Mouse (Mus musculus): ENCODE data around the gene Sys1.

Gene Sys1

DNA sequence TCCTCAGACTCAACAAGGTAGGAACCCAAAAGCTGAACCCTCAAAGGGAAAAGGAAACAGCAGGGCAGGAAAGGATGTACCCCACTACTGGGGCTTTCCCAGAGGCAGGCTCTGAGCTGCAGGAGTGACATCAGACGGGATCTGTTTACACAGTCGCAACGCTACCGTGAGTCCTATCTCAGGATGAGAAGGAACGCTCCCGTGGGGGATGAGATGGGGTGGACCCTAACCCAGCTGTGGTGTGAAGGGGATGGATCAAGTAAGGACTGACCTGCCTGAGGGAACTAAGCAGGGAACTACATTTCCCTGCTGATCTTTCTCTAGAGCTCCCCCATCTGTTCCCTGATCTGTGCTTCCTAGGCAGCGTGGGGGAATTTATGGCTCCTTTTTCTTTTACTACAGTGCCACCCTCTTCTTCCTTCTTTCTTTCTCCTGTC lies at the start of gene Sys1:
Sys1 (plus strand) TSS at position 101 of the 437 bp plus-strand sequence.
- no peak for DNase-seq

GRCm38 (mm10) chr2:164407708-164408107 lies 49.1 kb upstream of the Sys1 start:
- peak; percentile 85 to 87 for DNase-seq

DNA sequence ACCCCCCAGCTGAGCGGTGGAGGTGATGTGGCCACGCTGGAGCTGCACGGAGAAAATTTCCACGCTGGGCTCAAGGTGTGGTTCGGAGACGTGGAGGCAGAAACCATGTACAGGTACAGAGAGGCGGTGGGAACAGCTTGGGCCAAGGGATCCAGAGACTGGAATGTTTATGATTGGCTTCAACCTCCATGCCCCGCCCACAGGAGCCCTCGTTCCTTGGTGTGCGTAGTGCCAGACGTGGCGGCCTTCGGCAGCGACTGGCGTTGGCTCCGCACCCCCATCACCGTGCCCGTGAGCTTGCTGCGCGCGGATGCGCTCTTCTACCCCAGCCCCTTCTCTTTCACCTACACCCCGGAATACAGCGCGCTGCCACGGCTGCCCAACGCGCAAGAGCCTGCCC lies 42.6 kb upstream of the Sys1 start:
- no peak for DNase-seq

DNA sequence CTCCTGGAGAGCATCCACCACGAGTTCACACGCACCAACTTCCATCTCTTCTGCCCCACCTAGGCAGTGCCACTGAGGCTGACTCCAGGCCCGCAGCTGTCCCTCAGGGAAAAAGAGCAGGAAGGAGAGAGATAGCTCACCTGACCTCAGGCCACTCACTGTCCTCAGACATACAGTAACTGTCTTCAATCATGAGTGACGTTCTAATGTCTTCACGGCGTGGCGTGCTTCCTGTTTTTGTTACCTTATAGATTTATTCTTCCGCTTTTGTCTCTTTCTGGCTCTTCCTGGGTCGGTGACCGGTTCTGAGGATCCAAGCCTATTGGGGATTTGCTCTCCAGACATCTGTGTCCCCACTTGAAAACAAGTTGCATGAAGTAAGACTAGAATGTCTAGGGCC lies 42.2 kb upstream of the Sys1 start:
- no peak for DNase-seq

- peak; percentile 59 to 63 for DNase-seq
Measured at GRCm38 (mm10) chr2:164417198-164417597, 39.6 kb upstream of the Sys1 start.

DNA sequence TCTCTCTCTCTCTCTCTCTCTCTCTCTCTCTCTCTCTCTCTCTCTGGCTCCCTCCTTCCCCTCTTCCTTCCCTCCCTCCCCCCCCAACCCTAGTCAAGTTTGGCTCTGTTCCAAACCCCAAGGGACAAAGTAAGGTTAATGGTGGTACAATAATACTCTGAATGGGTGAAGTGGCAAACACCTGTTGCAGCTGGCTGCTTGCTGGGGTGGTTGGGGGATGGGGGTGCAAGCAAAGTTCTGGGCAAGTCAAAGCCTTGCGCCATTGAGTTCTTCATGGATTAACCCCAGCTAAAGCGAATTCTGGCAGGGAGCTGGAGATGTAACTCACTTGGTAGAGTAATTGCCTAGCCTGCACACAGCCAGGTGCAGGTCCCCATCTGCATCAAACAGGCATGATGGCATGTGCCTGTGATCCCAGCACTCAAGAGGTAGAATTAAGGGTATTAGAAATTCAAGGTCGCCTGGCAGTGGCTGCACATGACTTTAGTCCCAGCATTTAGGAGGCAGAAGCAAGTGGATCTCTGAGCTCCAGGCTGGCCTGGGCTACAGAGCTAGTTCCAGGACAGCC lies 38.4 kb upstream of the Sys1 start:
- no peak for DNase-seq

GRCm38 (mm10) chr2:164419489-164419888 lies 37.3 kb upstream of the Sys1 start:
- no peak for DNase-seq

- DNase-seq: no peak
Measured at GRCm38 (mm10) chr2:164421306-164421705, 35.5 kb upstream of the Sys1 start.

DNA sequence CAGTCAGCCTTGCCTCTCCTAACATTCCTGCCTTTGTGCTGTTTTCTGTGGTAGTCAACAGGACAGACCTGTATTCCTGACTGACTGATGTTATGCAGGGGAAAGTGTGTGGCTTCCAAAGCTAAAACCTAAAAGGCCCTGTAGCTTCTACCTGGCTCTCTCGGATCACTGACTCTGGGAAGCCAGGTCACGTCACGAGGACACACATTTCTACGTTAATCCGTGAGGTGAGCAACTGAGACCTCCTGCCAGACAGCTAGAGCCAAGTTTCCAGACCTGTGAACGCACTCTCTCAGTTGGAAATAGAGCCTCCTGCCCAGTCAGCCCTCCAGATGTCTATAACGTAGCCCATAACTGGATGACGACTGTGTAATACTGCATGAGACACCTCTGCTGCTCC lies 34.8 kb upstream of the Sys1 start:
- DNase-seq: no peak

DNA sequence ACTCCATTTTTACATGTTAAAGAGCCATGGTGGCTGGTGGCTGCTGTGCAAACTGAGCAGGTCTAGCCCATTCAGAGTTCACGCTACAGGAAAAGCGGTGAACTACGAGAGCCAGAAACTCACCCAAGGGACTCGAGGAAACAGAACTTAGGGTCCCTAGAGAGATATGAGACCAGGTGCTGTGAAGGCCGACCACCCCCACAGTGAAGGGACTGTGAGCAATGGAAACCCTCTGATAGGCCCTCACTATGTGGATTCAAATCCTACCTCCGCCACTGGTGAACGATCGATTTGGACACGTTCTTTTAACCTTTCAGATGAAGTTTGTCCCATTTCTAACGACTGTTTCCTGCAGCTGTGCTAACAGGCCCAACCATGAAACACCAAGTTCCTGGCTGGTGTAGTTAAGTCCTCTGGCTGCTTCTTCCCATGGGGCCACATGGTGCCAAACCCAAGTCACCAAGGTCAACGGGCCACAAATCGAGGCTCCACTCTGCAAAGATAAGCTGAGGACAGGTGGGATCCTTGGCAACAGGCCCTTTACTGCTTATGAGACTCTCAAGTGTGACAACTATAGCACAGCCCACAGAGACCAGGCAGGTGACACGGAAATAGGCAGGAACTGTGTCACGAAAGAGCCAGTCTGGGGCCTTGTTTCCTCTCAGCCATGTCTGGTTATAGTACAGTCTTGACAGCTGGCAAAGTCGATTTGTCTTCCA lies 33.9 kb upstream of the Sys1 start:
- no peak for DNase-seq

- DNase-seq: no peak
Measured at GRCm38 (mm10) chr2:164423464-164423863, 33.3 kb upstream of the Sys1 start.

DNA sequence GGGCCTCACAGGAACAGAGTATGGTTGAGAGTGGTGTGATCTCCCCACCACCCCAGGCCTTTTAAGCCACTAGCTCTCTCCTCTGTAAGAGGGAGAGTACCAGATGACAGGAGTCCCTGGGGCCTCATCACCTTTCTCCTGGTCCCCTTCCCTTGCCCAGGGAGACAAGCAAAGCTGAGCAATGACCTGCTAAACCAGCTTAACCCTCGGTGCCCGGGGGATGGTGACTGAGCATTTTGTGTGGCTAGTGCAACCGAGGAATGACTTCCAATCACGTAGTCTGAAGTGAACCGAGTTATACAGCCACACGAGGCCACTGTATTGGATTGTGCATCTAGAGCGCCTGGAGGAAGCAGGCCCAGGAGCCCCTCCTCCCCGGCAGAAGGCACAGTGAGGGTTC lies 32.4 kb upstream of the Sys1 start:
- DNase-seq: no peak

- peak; percentile 73 to 83 for DNase-seq
Measured at GRCm38 (mm10) chr2:164425401-164425800, 31.4 kb upstream of the Sys1 start.

DNA sequence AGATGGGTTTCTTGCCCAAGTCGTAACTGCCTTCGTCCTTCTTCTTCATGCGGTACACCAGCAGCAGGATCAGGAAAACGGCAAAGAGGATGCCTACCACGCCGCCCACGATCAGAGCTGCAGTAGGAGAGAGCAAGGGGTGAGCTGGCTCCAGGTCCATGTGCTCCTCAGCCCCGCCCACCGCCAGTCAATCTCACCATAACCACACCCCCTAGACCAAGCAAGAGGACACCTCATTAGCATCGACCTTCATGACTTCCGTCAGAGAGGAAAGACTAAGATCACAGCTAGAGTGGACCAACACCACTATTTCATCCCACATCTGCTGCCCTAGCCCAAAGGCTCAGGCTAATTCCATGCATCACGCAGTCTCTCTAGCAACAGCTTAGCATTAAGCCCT lies 30.6 kb upstream of the Sys1 start:
- DNase-seq: no peak

DNA sequence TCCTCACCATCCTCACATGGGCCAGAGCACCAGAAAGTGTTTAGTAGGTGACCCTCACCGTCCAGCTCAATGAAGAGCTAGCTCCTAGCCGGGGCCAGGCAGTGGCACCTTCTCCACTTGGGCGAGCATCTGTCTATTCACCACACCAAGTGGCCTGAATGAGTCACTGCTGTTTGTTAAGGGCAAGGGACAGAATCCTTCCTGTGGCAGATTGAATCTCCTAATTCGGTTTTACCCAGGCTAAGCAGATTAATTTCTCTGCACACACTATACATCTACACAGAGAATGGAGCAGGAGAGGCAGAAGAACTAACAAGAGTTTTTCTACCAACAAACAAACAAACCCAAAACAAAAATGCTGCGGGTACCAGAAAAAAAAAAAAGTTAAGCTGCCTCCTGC lies 29.8 kb upstream of the Sys1 start:
- DNase-seq: no peak

GRCm38 (mm10) chr2:164428451-164428850 lies 28.3 kb upstream of the Sys1 start:
- no peak for DNase-seq

DNA sequence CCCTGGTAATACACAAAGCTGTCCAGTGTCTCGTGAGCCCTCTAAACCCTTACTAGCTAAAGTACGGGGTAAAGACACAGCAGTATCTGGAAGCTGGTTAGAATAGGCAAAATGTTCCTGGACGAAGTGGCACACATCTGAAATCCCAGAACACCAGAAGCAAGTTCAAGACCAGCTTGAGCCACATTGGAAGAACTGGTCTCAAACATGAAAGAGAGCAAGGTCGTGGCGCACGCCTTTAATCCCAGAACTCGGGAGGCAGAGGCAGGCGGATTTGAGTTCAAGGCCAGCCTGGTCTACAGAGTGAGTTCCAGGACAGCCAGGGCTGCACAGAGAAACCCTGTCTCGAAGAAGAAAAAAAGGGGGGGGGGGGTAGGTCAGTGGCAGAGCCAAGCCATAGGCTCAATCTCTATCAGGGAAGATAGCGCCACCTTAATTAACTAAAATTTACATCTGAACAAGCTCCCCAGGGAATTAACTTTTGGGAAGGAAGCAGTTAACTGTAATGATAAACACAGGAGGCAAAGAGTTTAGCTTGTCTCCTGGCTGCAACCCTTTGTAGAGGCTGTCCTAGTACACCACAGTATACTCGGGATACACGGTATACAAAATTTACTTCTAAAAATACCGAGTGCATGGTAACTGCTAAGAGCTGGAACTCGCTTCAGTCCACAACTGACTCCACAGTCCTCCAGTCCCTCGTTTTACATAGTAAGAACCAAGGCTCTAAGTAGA lies 26.7 kb upstream of the Sys1 start:
- no peak for DNase-seq

- DNase-seq: no peak
Measured at GRCm38 (mm10) chr2:164430697-164431096, 26.1 kb upstream of the Sys1 start.

DNA sequence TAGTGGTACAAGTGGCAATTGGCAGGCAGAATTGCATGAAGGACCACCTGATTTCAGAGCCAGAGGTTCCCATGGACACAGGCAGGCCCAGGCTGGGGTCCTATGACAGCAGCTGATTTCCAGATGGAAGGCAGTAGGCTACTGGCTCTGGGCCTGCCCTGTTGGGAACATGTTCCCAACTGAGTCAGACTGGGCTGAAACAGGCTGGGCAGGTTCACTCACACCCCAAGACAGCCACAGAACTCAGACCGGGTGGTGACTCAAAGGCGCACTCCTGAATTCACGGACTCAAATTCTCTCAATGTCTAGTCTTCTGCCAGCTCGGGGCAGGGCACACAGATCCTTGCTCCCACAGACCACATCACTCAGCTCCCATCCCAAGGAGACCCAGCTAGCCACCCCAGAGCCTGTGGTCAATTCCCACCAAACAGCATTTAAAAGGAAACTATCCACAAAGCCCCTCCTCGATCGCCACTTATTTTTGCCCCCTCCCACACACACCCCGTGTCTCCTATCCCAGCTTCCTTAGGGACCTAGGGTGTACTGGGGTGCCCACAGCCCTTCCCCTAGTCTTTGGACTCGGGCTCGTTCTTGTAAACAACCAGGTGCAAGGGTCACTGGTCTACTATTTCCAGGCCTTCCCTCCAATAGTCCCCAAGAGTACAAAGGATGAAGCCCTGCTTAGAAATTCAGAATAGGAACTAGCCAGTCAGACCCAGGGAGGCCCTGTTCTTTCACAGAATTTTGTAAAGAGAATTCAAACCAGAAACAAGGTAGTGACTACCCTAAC lies 24.9 kb upstream of the Sys1 start:
- peak in 1 of 2 experiments; percentile 36 for DNase-seq

DNA sequence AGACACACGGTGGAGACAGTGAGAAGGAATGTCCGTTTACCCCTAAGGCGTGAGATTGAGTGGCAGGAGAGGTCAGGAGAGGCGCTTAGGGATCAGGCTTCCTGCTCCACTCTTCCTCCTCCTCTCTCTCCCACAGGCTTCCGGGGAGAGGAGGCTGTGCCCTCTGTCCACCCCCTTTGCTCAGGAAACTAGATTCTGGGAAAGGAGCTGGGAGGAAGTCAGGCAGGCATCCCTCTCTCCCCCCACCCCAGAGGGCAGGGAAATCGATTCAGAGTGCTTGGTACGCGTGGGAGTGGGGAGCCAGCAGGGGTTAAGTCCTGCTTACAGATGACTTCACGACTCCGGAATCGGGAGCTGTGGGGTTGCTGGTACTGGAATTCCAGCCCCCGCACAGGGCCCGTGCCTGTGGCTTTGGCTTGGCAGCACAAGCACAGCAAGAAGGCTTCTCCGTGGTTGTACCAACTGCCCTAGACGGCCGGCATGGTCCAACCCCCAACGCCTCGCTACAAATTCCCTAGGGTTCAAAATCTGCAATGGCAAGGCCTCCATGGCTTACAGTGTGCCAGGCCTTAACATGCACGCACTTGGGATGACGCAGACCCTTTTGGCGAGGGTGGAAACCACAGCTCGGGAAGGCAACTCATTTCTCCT lies 24.1 kb upstream of the Sys1 start:
- DNase-seq: no peak

DNA sequence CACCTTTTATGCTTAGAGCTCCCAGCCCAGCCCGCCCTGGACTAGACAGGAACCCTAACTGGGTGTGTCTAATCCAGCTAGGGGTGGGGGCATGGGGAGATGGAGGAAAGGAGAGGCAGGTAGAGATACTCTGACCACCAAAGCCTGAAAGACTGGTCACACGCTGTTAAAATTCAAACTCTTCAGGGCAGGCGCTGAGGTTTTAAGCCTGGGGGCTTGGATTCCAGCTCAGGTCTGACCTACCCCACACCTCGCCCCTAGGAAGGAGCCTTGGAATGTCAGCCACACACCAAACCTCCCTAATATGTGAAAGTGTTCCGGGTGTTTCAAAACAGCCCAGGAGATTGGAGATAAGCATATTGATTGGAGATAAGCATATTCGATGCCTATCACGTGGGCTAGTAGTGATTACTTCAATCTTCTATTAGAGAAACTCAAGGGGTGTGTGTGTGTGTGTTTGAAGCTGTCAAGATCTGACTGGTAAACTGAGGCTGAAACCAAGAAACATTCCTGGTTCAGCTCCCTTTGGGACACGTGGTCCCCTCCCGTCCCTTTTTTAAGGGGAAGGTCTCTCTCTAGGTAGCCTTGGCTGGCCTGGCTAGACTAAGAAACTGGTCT lies 23.4 kb upstream of the Sys1 start:
- no peak for DNase-seq

GRCm38 (mm10) chr2:164434681-164435080 lies 22.1 kb upstream of the Sys1 start:
- DNase-seq: no peak

Data from cerebellum, postnatal 10 days (tissue).